Mouse (Mus musculus): ENCODE results near the gene Zfp386. TPM values are rescaled to one million over a fixed set of nuclear protein-coding genes. Genes with fewer than 3 reads are reported as not detected.
A peak's percentile ranks its signal among the peaks of the same experiment; 100 is the strongest.
"Not testable (repeated sequence)": the region's sequence is repeated elsewhere in the genome, so short reads cannot be mapped to it uniquely, and the experiment has no call there.

The Zfp386 gene
- total RNA-seq (2021): 10 to 100 TPM; 40.4 to 40.8 TPM

- intact Hi-C loops (cut with DNase I): no loop called here
Observed at GRCm38 (mm10) chr12:116047440-116048377, at the start of gene Zfp386. TSS of gene Zfp386 (plus strand) at chr12:116047724.

GRCm38 (mm10) chr12:115999784-116000183, 47.7 kb upstream of the Zfp386 start:
- intact Hi-C loops (cut with DNase I); DNase-seq (ENCODE audit: extremely low spot score in 1 of 2, low spot score in 2 of 2): not testable (repeated sequence)

More at GRCm38 (mm10) chr12:116047440-116048377, at the start of gene Zfp386:
- DNase-seq (ENCODE audit: extremely low spot score in 1 of 2, low spot score in 2 of 2): peak; percentile 99

- intact Hi-C loops (cut with DNase I); DNase-seq (ENCODE audit: extremely low spot score in 1 of 2, low spot score in 2 of 2): not testable (repeated sequence)
Observed at GRCm38 (mm10) chr12:116002946-116003345, 44.6 kb upstream of the Zfp386 start.

- intact Hi-C loops (cut with DNase I): no loop called here
- no peak for DNase-seq (ENCODE audit: extremely low spot score in 1 of 2, low spot score in 2 of 2)
Observed at GRCm38 (mm10) chr12:116010812-116011211, 36.7 kb upstream of the Zfp386 start.

- DNase-seq (ENCODE audit: extremely low spot score in 1 of 2, low spot score in 2 of 2): no peak
- intact Hi-C loops (cut with DNase I): no loop called here
Observed at GRCm38 (mm10) chr12:116028095-116028494, 19.4 kb upstream of the Zfp386 start.

GRCm38 (mm10) chr12:116035346-116035745, 12.2 kb upstream of the Zfp386 start:
- DNase-seq (ENCODE audit: extremely low spot score in 1 of 2, low spot score in 2 of 2): no peak
- intact Hi-C loops (cut with DNase I): no loop called here

GRCm38 (mm10) chr12:116044785-116045184, 2.7 kb upstream of the Zfp386 start:
- intact Hi-C loops (cut with DNase I): no loop called here
- DNase-seq (ENCODE audit: extremely low spot score in 1 of 2, low spot score in 2 of 2): no peak

GRCm38 (mm10) chr12:116048766-116049165, 1.2 kb downstream of the Zfp386 start:
- intact Hi-C loops (cut with DNase I): no loop called here
- no peak for DNase-seq (ENCODE audit: extremely low spot score in 1 of 2, low spot score in 2 of 2)

GRCm38 (mm10) chr12:116049236-116049635, 1.7 kb downstream of the Zfp386 start:
- no peak for DNase-seq (ENCODE audit: extremely low spot score in 1 of 2, low spot score in 2 of 2)
- intact Hi-C loops (cut with DNase I): no loop called here

- intact Hi-C loops (cut with DNase I): no loop called here
- DNase-seq (ENCODE audit: extremely low spot score in 1 of 2, low spot score in 2 of 2): no peak
Observed at GRCm38 (mm10) chr12:116049701-116050100, 2.2 kb downstream of the Zfp386 start.

- intact Hi-C loops (cut with DNase I): no loop called here
- no peak for DNase-seq (ENCODE audit: extremely low spot score in 1 of 2, low spot score in 2 of 2)
Observed at GRCm38 (mm10) chr12:116054342-116054741, 6.8 kb downstream of the Zfp386 start.

- DNase-seq (ENCODE audit: extremely low spot score in 1 of 2, low spot score in 2 of 2): no peak
- intact Hi-C loops (cut with DNase I): no loop called here
Observed at GRCm38 (mm10) chr12:116056112-116056511, 8.6 kb downstream of the Zfp386 start.

GRCm38 (mm10) chr12:116061561-116062193, 14.2 kb downstream of the Zfp386 start:
- intact Hi-C loops (cut with DNase I): no loop called here

GRCm38 (mm10) chr12:116062194-116062583, 14.7 kb downstream of the Zfp386 start:
- intact Hi-C loops (cut with DNase I): no loop called here
- no peak for DNase-seq (ENCODE audit: extremely low spot score in 1 of 2, low spot score in 2 of 2)

More at GRCm38 (mm10) chr12:116061561-116062193, 14.2 kb downstream of the Zfp386 start:
- no peak for DNase-seq (ENCODE audit: extremely low spot score in 1 of 2, low spot score in 2 of 2)

GRCm38 (mm10) chr12:116063020-116063419, 15.5 kb downstream of the Zfp386 start:
- intact Hi-C loops (cut with DNase I): no loop called here
- no peak for DNase-seq (ENCODE audit: extremely low spot score in 1 of 2, low spot score in 2 of 2)

GRCm38 (mm10) chr12:116071023-116071422, 23.5 kb downstream of the Zfp386 start:
- peak in 1 of 2 experiments; percentile 50 for DNase-seq (ENCODE audit: extremely low spot score in 1 of 2, low spot score in 2 of 2)
- intact Hi-C loops (cut with DNase I): no loop called here

- DNase-seq (ENCODE audit: extremely low spot score in 1 of 2, low spot score in 2 of 2): peak in 1 of 2 experiments; percentile 64
- intact Hi-C loops (cut with DNase I): no loop called here
Observed at GRCm38 (mm10) chr12:116077074-116077854, 29.7 kb downstream of the Zfp386 start, which contains the start of gene Vipr2. TSS of gene Vipr2 (plus strand) at chr12:116077726.

- DNase-seq (ENCODE audit: extremely low spot score in 1 of 2, low spot score in 2 of 2): no peak
- intact Hi-C loops (cut with DNase I): no loop called here
Observed at GRCm38 (mm10) chr12:116077855-116078366, 30.4 kb downstream of the Zfp386 start.

- no peak for DNase-seq (ENCODE audit: extremely low spot score in 1 of 2, low spot score in 2 of 2)
- intact Hi-C loops (cut with DNase I): no loop called here
Observed at GRCm38 (mm10) chr12:116083125-116083524, 35.6 kb downstream of the Zfp386 start.
